Mouse (Mus musculus) adipocyte (in vitro differentiated cells): Measurements from ENCODE around the gene Axin1.

Experiments used
- DNase-seq: peaks from one replicate; pipeline ENCODE4 v3.0.0-alpha.2; 2016; ENCODE audit warnings: low spot score

The Axin1 gene

DNA sequence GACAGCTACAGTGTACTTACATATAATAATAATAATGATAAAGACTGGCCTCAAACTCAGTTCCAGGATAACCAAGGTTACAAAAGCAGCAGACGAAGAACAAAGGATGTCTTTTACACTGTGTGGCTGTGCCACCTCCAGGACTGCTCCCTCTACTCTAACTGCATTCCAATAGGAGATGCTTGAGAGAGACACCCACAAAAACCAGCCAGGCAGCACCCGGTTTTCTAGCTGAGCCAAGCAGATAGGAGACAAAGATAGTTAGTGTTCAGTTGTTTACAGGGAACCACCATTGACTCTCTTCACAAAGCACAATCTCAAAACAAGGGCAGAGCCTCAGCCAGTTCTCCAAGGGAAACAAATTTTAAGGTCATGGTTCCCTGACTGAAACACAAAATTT, 101.1 kb downstream of the Axin1 start:
- DNase-seq: no peak

DNA sequence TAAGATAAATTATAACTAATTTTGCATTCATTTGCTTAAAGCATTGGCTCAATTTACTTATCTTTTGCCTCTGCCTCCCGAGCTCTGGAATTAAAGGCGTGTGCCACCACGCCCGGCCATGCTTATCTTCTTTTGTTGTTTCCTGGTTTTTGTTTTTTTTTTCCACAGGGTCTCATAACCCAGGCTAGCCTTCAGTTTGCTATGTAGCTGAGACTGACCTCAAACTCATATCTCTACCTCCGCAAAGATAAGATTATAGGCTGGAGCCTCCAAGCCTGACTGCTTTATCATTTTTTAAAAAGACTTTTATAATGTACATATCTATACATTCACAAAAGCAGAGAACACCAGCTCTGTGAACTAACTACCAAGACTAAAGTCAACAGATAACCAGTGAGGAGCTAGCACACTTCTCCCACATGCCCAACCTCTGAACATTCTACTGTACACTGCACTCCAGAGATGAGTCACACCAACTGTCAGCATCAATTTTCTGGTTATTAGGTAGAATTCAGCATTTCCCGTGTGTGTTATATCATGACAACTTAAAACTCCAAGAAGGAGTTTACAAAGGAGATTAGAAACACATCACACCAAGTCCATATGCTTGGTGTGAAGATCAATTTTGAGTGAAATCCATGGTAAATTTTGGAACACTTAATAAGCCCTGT, 101.8 kb downstream of the Axin1 start:
- DNase-seq: no peak

- no peak for DNase-seq
Measured at GRCm38 (mm10) chr17:26240990-26241389, 102.5 kb downstream of the Axin1 start.

- peak; percentile 90 for DNase-seq
Measured at GRCm38 (mm10) chr17:26243471-26244100, 105.1 kb downstream of the Axin1 start.

DNA sequence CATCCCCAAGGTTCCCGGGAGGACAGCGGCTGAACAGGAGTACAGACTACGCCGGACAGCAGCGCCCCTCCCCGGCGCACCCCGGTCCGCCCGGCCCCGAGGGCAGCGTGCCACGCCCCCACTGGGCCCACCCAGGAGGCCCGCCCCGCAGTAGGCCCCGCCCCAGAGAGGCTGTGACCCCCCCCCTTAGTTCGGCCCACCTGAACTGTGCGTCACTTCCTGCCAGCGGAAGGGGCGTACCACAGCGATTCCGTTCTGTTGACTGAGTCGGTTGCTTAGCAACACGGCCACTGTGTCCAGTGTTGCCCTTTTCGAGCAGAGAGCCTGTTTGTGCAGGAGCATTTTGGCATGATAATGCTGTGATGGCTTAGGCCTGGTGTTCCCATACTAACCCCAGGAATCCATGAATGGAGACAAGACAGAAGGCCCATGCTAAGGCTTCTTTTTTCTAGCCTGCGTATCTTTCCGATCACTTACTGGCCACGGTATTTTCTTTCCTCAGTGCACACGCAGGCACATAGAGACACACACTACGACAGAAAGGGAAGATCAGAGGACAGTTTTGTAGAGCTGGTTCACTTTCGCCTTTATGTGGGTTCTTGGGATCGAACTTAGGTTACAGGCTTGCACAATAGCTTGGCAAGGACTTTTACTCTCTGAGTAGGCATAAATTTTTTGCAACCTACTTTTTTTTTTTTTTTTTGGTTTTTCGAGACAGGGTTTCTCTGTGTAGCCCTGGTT, 105.8 kb downstream of the Axin1 start, which contains the start of gene Fam234a:
Gene Fam234a, minus strand, starts transcription at position 142 of the 741 bp plus-strand sequence.
- peak; percentile 99 for DNase-seq
